Mouse (Mus musculus): ENCODE data around the gene Pde4b.
A peak's percentile ranks its signal among the peaks of the same experiment; 100 is the strongest.

Pde4b gene

GRCm38 (mm10) chr4:102635258-102635657 lies 547.9 kb downstream of the Pde4b start:
- Histone ChIP-seq H3K9me3 (ENCODE audit: low read length) (no peaks in the 10 kb centered on the region; the same call in 1 of the 2 replicates), H3K27me3 (ENCODE audit: insufficient read depth, low read length) (no peaks in the 10 kb centered on the region), H3K4me1 (replicated peaks; ENCODE audit: low read depth, low read length) (no peaks in the 10 kb centered on the region), H3K36me3 (ENCODE audit: insufficient read depth, low read length) (no peaks in the 10 kb centered on the region), H3K4me3 (replicated peaks; ENCODE audit: low read length) (no peak overlapping the region)
- no peak for TF ChIP-seq CTCF (conservative IDR thresholded peaks at IDR 0.05; ENCODE audit: low read length)
- TF ChIP-seq NANOG (IDR thresholded peaks at IDR 0.05; ENCODE audit: borderline replicate concordance, low read length): no peak
- TF ChIP-seq POU5F1 (IDR thresholded peaks at IDR 0.05; ENCODE audit: borderline replicate concordance, low read length): no peak

- no peak for TF ChIP-seq CTCF (conservative IDR thresholded peaks at IDR 0.05; ENCODE audit: low read length)
- TF ChIP-seq POU5F1 (IDR thresholded peaks at IDR 0.05; ENCODE audit: borderline replicate concordance, low read length): no peak
- no peak for TF ChIP-seq NANOG (IDR thresholded peaks at IDR 0.05; ENCODE audit: borderline replicate concordance, low read length)
- Histone ChIP-seq H3K9me3 (ENCODE audit: low read length) (no peaks in the 10 kb centered on the region; the same call in 1 of the 2 replicates), H3K36me3 (ENCODE audit: insufficient read depth, low read length) (no peaks in the 10 kb centered on the region), H3K4me1 (replicated peaks; ENCODE audit: low read depth, low read length) (no peaks in the 10 kb centered on the region), H3K27me3 (ENCODE audit: insufficient read depth, low read length) (no peaks in the 10 kb centered on the region), H3K4me3 (replicated peaks; ENCODE audit: low read length) (no peak overlapping the region)
Measured at GRCm38 (mm10) chr4:102635944-102636343, 548.6 kb downstream of the Pde4b start.

- no peaks in the 10 kb centered on the region; the same call in 1 of the 2 replicates for H3K9me3 ChIP-seq (ENCODE audit: low read length)
- H3K4me3 ChIP-seq (replicated peaks; ENCODE audit: low read length): no peak overlapping the region
- H3K4me1 ChIP-seq (replicated peaks; ENCODE audit: low read depth, low read length): no peaks in the 10 kb centered on the region
- H3K36me3 ChIP-seq (ENCODE audit: insufficient read depth, low read length): no peaks in the 10 kb centered on the region
- H3K27me3 ChIP-seq (ENCODE audit: insufficient read depth, low read length): no peaks in the 10 kb centered on the region
- no peak for TF ChIP-seq CTCF (conservative IDR thresholded peaks at IDR 0.05; ENCODE audit: low read length)
- no peak for TF ChIP-seq POU5F1 (IDR thresholded peaks at IDR 0.05; ENCODE audit: borderline replicate concordance, low read length)
- TF ChIP-seq NANOG (IDR thresholded peaks at IDR 0.05; ENCODE audit: borderline replicate concordance, low read length): no peak
Measured at GRCm38 (mm10) chr4:102637348-102637910, 550.1 kb downstream of the Pde4b start.

GRCm38 (mm10) chr4:102640942-102641341 lies 553.6 kb downstream of the Pde4b start:
- Histone ChIP-seq H3K27me3 (ENCODE audit: insufficient read depth, low read length) (no peaks in the 10 kb centered on the region), H3K4me1 (replicated peaks; ENCODE audit: low read depth, low read length) (no peaks in the 10 kb centered on the region), H3K9me3 (ENCODE audit: low read length) (no peaks in the 10 kb centered on the region), H3K4me3 (replicated peaks; ENCODE audit: low read length) (no peak overlapping the region), H3K36me3 (ENCODE audit: insufficient read depth, low read length) (no peaks in the 10 kb centered on the region)
- TF ChIP-seq NANOG (IDR thresholded peaks at IDR 0.05; ENCODE audit: borderline replicate concordance, low read length): no peak
- TF ChIP-seq POU5F1 (IDR thresholded peaks at IDR 0.05; ENCODE audit: borderline replicate concordance, low read length): no peak
- TF ChIP-seq CTCF (conservative IDR thresholded peaks at IDR 0.05; ENCODE audit: low read length): no peak

- TF ChIP-seq CTCF (conservative IDR thresholded peaks at IDR 0.05; ENCODE audit: low read length): no peak
- TF ChIP-seq POU5F1 (IDR thresholded peaks at IDR 0.05; ENCODE audit: borderline replicate concordance, low read length): no peak
- no peak for TF ChIP-seq NANOG (IDR thresholded peaks at IDR 0.05; ENCODE audit: borderline replicate concordance, low read length)
- no peaks in the 10 kb centered on the region for H3K36me3 ChIP-seq (ENCODE audit: insufficient read depth, low read length)
- no peaks in the 10 kb centered on the region for H3K4me1 ChIP-seq (replicated peaks; ENCODE audit: low read depth, low read length)
Measured at GRCm38 (mm10) chr4:102644062-102644461, 556.7 kb downstream of the Pde4b start.

GRCm38 (mm10) chr4:102647056-102647455 lies 559.7 kb downstream of the Pde4b start:
- Histone ChIP-seq H3K27me3 (ENCODE audit: insufficient read depth, low read length) (no peaks in the 10 kb centered on the region), H3K36me3 (ENCODE audit: insufficient read depth, low read length) (no peaks in the 10 kb centered on the region), H3K9me3 (ENCODE audit: low read length) (no peaks in the 10 kb centered on the region), H3K4me1 (replicated peaks; ENCODE audit: low read depth, low read length) (no peaks in the 10 kb centered on the region), H3K4me3 (replicated peaks; ENCODE audit: low read length) (no peak overlapping the region)
- TF ChIP-seq NANOG (IDR thresholded peaks at IDR 0.05; ENCODE audit: borderline replicate concordance, low read length): no peak
- TF ChIP-seq CTCF (conservative IDR thresholded peaks at IDR 0.05; ENCODE audit: low read length): no peak
- TF ChIP-seq POU5F1 (IDR thresholded peaks at IDR 0.05; ENCODE audit: borderline replicate concordance, low read length): no peak

More at GRCm38 (mm10) chr4:102644062-102644461, 556.7 kb downstream of the Pde4b start:
- Histone ChIP-seq H3K9me3 (ENCODE audit: low read length) (no peaks in the 10 kb centered on the region), H3K27me3 (ENCODE audit: insufficient read depth, low read length) (no peaks in the 10 kb centered on the region), H3K4me3 (replicated peaks; ENCODE audit: low read length) (no peak overlapping the region)

- Histone ChIP-seq H3K27me3 (ENCODE audit: insufficient read depth, low read length) (no peaks in the 10 kb centered on the region), H3K4me3 (replicated peaks; ENCODE audit: low read length) (no peak overlapping the region), H3K9me3 (ENCODE audit: low read length) (no peaks in the 10 kb centered on the region), H3K36me3 (ENCODE audit: insufficient read depth, low read length) (no peaks in the 10 kb centered on the region), H3K4me1 (replicated peaks; ENCODE audit: low read depth, low read length) (no peaks in the 10 kb centered on the region)
- TF ChIP-seq NANOG (IDR thresholded peaks at IDR 0.05; ENCODE audit: borderline replicate concordance, low read length): no peak
- no peak for TF ChIP-seq POU5F1 (IDR thresholded peaks at IDR 0.05; ENCODE audit: borderline replicate concordance, low read length)
- no peak for TF ChIP-seq CTCF (conservative IDR thresholded peaks at IDR 0.05; ENCODE audit: low read length)
Measured at GRCm38 (mm10) chr4:102655331-102655730, 568.0 kb downstream of the Pde4b start.

- H3K36me3 ChIP-seq (ENCODE audit: insufficient read depth, low read length): no peaks in the 10 kb centered on the region
- H3K4me3 ChIP-seq (replicated peaks; ENCODE audit: low read length): no peak overlapping the region
- no peaks in the 10 kb centered on the region for H3K4me1 ChIP-seq (replicated peaks; ENCODE audit: low read depth, low read length)
- H3K27me3 ChIP-seq (ENCODE audit: insufficient read depth, low read length): no peaks in the 10 kb centered on the region
- TF ChIP-seq CTCF (conservative IDR thresholded peaks at IDR 0.05; ENCODE audit: low read length) (peak; percentile 42), NANOG (IDR thresholded peaks at IDR 0.05; ENCODE audit: borderline replicate concordance, low read length) (no peak), POU5F1 (IDR thresholded peaks at IDR 0.05; ENCODE audit: borderline replicate concordance, low read length) (no peak)
- H3K9me3 ChIP-seq (ENCODE audit: low read length): no peaks in the 10 kb centered on the region
Measured at GRCm38 (mm10) chr4:102656494-102657036, 569.2 kb downstream of the Pde4b start.
